Mouse (Mus musculus) embryonic facial prominence, embryonic 12.5 days (tissue): ENCODE data around the gene Grb2. TPM values are rescaled to one million over a fixed set of nuclear protein-coding genes. Genes with fewer than 3 reads are reported as not detected.

ENCODE experiments used
- ATAC-seq: fragments of 200-750 bp; cut with Nextera tagmentation; 2 replicates; pipeline ENCODE4 v1.8.0; 2017; ENCODE audit not compliant: insufficient number of reproducible peaks, insufficient read depth, low FRiP score, low TSS enrichment
- H3K27ac ChIP-seq: fragments of 300-500 bp; sonication (generic); 2 replicates; pipeline ENCODE4 v1.5.1; 2016; ENCODE audit warnings: mild to moderate bottlenecking
- H3K27me3 ChIP-seq: fragments of 300-500 bp; sonication (generic); 2 replicates; pipeline ENCODE4 v1.6.1; 2016; ENCODE audit warnings: mild to moderate bottlenecking, moderate library complexity
- H3K36me3 ChIP-seq: fragments of 300-500 bp; sonication (generic); 2 replicates; pipeline ENCODE4 v1.6.1; 2016; ENCODE audit warnings: mild to moderate bottlenecking
- H3K4me1 ChIP-seq: fragments of 300-500 bp; sonication (generic); 2 replicates; pipeline ENCODE4 v1.6.1; 2016
- H3K4me2 ChIP-seq: fragments of 300-500 bp; sonication (generic); replicated peaks from 2 replicates; pipeline ENCODE4 v1.6.1; 2016; ENCODE audit warnings: mild to moderate bottlenecking, moderate library complexity
- H3K4me3 ChIP-seq: fragments of 300-500 bp; sonication (generic); 2 replicates; pipeline ENCODE4 v1.5.1; 2016; ENCODE audit warnings: mild to moderate bottlenecking
- H3K9ac ChIP-seq: fragments of 300-500 bp; sonication (generic); 2 replicates; pipeline ENCODE4 v1.6.1; 2016; ENCODE audit warnings: mild to moderate bottlenecking, moderate library complexity
- H3K9me3 ChIP-seq: fragments of 300-500 bp; sonication (generic); 2 replicates; pipeline ENCODE4 v1.6.1; 2016; ENCODE audit warnings: mild to moderate bottlenecking, moderate library complexity
- WGBS: fragments of 180-500 bp; shearing (Covaris S2); methylation state at CpG from one replicate; pipeline ENCODE4 v1.1.7; 2016; 5-methylcytosine and 5-hydroxymethylcytosine counted together
- polyA plus RNA-seq: library from polyadenylated mRNA; unstranded; fragments of >200 nt; fragmentation: Nextera tagmentation; extraction: Ambion mirVana; gene quantifications from 2 replicates; pipeline ENCODE4 v1.2.1, GENCODE M21; 2016

Gene Grb2
- polyA plus RNA-seq, 1 experiment from 2014 or later = 115 TPM

DNA sequence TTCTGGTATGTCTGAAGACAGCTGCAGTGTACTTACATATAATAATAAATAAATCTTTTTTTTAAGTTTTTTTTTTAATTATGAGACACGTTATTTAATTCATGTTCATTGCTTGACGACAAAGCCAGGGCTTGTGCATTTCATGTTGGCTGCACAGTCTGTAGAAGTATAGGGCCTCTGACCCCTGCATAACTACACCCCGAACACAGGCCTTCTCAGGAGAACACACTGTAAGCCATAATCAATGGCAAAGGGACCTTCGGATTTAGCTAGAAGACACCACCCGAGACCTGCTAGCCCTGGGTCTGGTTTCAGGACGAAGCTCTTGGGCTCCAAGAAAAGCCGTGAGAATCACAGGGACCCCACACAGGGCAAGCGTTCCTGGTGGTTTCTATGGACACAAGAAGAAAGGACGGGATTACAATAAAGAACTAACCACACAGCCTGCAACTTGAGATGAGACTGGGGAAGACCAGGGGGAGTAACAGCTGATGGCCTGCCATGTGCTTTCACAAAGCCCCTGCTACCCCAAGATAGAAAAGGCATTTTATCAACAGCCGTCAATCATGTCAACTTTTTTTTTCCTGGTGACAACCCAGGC, 29.3 kb upstream of the Grb2 start:
- WGBS = 63% methylated on average over 10 of the region's 10 CpGs
- Histone ChIP-seq H3K27ac (no peak overlapping the region), H3K36me3 (no peaks in the 10 kb centered on the region), H3K9ac (no peak overlapping the region), H3K9me3 (no peaks in the 10 kb centered on the region), H3K27me3 (no peaks in the 10 kb centered on the region), H3K4me2 (no peak overlapping the region), H3K4me1 (no peaks in the 10 kb centered on the region; the same call in 1 of the 2 replicates), H3K4me3 (no peak overlapping the region)
- no peak for ATAC-seq

DNA sequence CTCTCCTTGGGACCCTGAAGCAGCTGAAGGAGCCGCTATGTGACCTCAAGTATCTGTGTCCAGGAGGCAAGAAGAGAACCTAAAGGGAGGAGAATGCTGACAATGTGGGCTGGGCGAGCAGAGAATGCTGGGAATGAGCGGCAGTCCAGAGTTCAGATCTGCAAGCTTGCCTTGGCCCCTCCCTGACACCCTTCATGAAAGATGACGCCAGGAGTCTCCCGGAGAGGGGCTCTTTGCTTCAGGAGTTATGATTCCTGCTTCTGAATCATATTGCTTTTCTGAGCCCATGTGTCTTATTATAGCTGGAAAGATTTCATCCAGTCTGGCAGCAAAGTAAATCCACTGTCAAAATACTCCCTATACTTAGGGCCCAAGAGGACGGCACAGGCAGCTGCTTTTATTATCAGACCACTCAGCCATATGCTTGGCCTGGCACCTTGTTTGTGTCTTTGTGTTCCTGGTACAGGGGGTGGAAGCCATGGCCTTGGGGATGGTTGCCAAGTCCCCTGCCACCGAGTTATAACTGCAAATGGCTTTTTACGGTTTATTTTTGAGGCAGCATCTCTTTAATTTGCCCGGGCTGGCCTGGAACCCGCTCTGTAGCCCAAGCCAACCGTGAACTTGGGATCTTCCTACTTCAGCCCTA, 25.8 kb upstream of the Grb2 start:
- no peaks in the 10 kb centered on the region; the same call in 1 of the 2 replicates for H3K4me1 ChIP-seq
- WGBS = 56% methylated on average over 11 of the region's 11 CpGs
- no peak overlapping the region for H3K4me3 ChIP-seq
- no peak overlapping the region; the same call in 1 of the 2 replicates for H3K27ac ChIP-seq
- H3K27me3 ChIP-seq = no peaks in the 10 kb centered on the region
- no peak overlapping the region for H3K9ac ChIP-seq
- no peaks in the 10 kb centered on the region for H3K9me3 ChIP-seq
- ATAC-seq = no peak
- no peaks in the 10 kb centered on the region for H3K36me3 ChIP-seq
- H3K4me2 ChIP-seq = no peak overlapping the region

DNA sequence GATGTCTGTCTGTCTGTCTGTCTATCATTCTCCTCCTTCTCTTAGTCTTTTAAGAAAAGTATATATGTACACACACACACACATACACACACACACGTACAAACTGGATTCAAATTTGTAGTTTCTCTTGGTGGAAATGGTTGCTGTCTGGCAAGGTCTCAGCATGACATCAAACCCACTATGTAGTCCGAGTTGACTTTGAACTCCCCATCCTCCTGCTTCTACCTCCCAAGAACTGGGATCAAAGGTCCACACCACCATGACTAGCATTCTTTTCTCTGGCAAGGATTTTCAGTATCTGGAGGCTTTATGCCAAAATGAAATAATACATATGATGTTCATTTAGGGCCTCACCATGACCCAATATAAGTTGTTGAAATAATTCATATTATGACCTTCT, 14.8 kb upstream of the Grb2 start:
- Histone ChIP-seq H3K9me3 (no peaks in the 10 kb centered on the region), H3K4me1 (peaks cover 3% of the 10 kb centered on the region; the same call in 1 of the 2 replicates), H3K27me3 (no peaks in the 10 kb centered on the region), H3K9ac (no peak overlapping the region), H3K27ac (no peak overlapping the region), H3K4me2 (no peak overlapping the region), H3K4me3 (no peak overlapping the region), H3K36me3 (no peaks in the 10 kb centered on the region)
- WGBS = 76% methylated on average over 2 of the region's 2 CpGs
- no peak for ATAC-seq

DNA sequence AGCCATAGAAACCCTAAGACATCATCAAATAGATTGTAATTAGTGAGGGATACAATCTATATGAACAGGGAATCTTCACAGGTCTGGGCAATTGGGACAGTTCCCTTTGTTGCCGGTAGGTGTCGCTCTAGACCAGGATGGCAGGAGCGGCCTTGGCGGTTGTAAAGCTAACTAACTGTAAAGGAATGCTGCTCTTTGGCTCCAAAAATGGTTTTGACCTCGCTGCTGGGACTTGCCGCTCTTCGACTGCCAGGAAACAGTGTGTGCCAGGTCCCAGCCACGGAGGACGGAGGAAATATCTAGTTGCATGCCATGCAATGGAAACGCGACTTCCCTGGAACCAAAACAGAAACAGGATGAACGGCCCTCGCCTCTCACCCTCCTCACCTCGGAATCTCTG, 14.2 kb upstream of the Grb2 start:
- peak overlapping the region; percentile 14; the same call in 1 of the 2 replicates for H3K4me3 ChIP-seq
- H3K27me3 ChIP-seq = no peaks in the 10 kb centered on the region
- peak overlapping the region; percentile 37 for H3K4me2 ChIP-seq
- H3K9ac ChIP-seq = no peak overlapping the region
- 15% methylated on average over 14 of the region's 14 CpGs for WGBS
- peaks cover 3% of the 10 kb centered on the region; the same call in 1 of the 2 replicates for H3K4me1 ChIP-seq
- no peaks in the 10 kb centered on the region for H3K36me3 ChIP-seq
- 0 out of 2 replicates have a peak, but pooled peaks have one; percentile 15 for ATAC-seq
- H3K27ac ChIP-seq = no peak overlapping the region
- H3K9me3 ChIP-seq = no peaks in the 10 kb centered on the region

DNA sequence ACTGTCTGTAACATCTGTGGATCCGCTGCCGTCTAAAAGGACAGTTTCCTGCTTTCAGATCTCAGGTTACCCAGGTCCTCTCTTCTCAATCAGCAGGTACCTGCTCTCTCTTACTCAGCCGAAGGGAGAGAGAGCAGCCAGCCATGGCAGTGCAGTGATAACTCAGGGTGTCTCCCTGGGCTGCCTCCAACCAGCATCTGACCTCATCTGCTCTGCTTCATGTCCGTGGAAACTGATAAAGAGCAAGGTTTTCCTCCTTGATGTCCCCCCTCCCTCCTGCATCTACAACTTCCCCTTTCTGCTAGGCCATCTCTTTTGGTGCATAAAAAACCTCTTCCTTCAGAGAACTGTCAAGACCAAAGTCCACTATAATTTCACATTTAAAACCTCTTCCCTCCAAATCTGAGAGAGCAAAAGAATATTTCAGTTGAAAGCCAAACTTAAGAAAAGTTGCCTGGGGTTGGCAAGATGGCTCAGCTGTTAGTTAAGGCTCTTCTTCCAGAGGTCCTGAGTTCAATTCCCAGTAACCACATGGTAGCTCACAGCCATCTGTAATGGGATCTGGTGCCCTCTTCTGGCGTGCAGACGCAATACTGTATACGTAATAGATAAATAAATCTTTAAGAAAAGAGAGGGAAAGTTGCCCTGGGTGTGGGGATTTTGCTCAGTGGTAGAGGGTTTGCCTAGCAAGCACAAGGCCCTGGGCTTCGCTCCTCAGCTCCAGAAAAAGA, 9.4 kb upstream of the Grb2 start:
- Histone ChIP-seq H3K4me3 (no peak overlapping the region), H3K4me1 (peaks cover 2% of the 10 kb centered on the region; the same call in 1 of the 2 replicates), H3K9ac (no peak overlapping the region), H3K4me2 (no peak overlapping the region), H3K27me3 (no peaks in the 10 kb centered on the region), H3K27ac (no peak overlapping the region), H3K36me3 (no peaks in the 10 kb centered on the region), H3K9me3 (no peaks in the 10 kb centered on the region)
- ATAC-seq = no peak
- WGBS = 44% methylated on average over 8 of the region's 8 CpGs

DNA sequence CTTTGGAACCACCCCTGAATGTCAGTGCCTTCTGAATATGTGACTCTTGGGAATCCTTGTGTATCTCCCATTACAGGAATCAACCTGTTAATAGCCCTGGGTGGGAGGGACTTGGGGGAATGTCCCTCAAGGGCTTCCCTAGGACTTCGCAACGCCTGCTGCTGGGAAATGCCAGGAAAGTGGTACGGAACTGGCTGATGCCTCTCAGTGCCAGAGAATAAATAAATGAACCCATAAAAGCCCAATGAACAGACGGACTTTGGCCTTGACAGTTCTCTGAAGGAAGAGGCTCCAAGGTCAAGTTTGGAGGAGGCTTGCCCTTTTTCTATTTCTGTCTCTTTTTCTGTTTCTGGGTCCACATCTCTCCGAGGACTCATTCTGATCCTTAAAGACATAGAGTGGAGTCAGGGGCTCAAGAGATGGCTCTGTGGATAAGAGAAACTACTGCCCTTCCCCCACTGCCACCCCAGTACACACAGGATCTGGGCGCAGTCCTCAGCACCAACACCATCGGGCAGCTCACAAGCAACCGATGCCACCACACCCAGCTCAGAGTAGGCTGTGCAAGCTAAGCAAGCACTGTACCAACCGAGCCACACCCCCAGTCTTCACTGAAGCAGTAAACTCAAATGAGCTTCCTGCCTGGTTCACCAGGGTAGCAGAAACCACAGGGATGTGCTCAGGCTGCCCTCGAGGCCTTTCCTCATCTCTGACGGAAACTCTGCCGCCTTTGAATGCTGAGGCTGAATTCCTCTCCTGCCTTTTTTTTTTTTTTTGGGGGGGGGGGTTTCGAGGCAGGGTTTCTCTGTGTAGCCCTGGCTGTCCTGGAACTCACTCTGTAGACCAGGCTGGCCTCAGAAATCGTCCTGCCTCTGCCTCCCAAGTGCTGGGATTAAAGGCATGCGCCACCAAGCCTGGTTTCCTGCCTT, 8.3 kb upstream of the Grb2 start:
- no peaks in the 10 kb centered on the region for H3K9me3 ChIP-seq
- no peaks in the 10 kb centered on the region for H3K27me3 ChIP-seq
- no peak overlapping the region for H3K27ac ChIP-seq
- no peak overlapping the region for H3K4me2 ChIP-seq
- 69% methylated on average over 15 of the region's 15 CpGs for WGBS
- no peaks in the 10 kb centered on the region for H3K4me1 ChIP-seq
- no peak overlapping the region for H3K4me3 ChIP-seq
- no peaks in the 10 kb centered on the region for H3K36me3 ChIP-seq
- no peak overlapping the region for H3K9ac ChIP-seq
- ATAC-seq = no peak

DNA sequence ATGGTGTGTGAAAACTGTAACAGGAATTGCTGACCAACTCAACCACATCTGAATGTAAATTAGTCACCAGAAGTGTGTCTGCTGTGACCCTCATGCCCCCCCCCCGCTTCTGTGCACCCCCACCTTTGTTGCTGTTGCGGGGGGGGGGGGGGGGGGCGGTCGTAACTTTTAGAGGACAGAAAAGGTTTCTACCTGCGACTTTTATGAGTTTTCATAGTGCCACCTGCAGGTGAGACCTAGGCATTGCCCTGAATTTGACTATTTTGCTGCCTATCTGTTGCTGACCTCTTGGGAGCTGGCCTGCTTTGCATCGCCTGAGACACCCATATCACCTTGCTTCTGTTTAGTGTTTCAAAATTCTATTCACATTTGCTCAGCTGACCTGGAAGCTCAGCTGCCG, 6.1 kb upstream of the Grb2 start:
- no peaks in the 10 kb centered on the region for H3K27me3 ChIP-seq
- no peaks in the 10 kb centered on the region for H3K36me3 ChIP-seq
- WGBS = 7% methylated on average over 6 of the region's 7 CpGs
- ATAC-seq = no peak
- H3K4me3 ChIP-seq = no peak overlapping the region
- no peak overlapping the region for H3K27ac ChIP-seq
- H3K4me1 ChIP-seq = peaks cover 3% of the 10 kb centered on the region; the same call in 1 of the 2 replicates
- no peak overlapping the region for H3K4me2 ChIP-seq
- H3K9ac ChIP-seq = no peak overlapping the region
- H3K9me3 ChIP-seq = no peaks in the 10 kb centered on the region

DNA sequence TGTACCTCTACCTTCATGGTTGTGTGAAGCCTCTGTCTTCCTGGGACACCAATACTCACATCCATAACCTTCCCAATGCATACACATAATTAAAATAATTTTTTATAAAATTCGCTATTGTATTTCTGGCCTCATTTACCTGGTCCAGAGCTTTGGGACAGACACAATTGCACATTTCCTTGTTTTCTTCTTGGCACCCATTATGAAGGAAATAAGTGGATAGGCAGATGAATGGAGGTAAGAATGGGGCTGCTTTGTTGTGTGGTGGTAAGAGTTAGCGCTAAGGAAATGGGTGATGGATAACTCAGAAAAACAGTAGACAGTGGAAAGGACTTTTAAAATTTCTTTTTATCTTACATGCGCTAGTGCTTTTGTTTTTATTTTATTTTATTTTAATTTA, 5.0 kb upstream of the Grb2 start:
- Histone ChIP-seq H3K9me3 (no peaks in the 10 kb centered on the region), H3K4me1 (peaks cover 7% of the 10 kb centered on the region; the same call in 1 of the 2 replicates), H3K27me3 (no peaks in the 10 kb centered on the region), H3K36me3 (no peaks in the 10 kb centered on the region), H3K4me2 (no peak overlapping the region), H3K27ac (no peak overlapping the region), H3K4me3 (no peak overlapping the region), H3K9ac (no peak overlapping the region)
- ATAC-seq = no peak
- 93% methylated on average over 3 of the region's 3 CpGs for WGBS

DNA sequence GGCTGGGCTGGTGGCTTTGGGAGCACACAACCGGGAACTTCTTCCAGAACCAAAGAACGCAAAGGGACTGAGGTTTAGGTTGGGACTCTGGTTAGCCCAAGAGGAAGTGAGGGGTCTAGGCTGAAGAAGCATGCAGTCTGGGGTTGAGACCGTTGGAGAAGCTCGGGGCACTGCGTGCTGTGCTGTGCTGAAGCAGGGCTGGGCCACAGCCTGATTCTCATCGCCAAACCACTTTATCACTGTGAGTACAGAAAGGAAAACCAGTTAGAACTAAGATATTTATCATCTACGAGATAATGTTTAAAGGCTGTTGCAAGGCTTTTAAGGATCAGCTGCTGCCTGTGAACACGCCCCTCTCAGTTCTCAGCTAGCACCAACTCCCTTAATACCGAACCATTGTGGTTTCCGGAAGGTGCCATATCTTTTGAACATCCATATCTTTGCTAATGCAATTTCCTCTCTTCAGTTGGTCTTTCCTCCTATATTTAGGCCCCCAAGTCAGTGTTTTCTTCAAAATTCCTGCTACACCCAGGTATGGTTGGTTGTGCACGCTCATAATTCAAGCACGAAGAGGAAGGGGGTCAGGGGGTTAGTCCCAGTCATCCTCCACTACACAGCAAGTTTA, 4.4 kb upstream of the Grb2 start:
- 80% methylated on average over 12 of the region's 12 CpGs for WGBS
- ATAC-seq = no peak

DNA sequence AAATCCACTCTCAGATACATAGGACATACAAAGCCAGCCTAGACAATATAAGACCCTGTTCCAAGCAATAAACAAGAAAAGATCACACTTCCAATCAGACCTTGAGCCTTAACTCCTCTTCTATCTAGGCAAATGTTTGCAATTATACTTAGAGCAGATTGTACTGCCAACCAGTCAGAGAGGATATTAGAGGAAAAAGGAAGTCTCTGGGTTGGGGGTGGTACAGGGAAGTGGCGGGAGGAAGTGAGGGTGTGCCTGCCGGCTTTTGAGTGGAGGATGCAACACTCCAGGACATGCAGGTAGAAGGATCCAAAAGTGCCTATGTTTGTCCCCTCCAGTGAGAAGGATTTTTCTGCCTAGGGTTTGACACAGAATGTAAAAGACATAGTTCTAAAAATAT, 3.9 kb upstream of the Grb2 start:
- no peak for ATAC-seq
- WGBS = 60% methylated on average over 2 of the region's 2 CpGs
- Histone ChIP-seq H3K4me2 (no peak overlapping the region), H3K4me1 (peaks cover 8% of the 10 kb centered on the region; the same call in 1 of the 2 replicates), H3K9ac (no peak overlapping the region), H3K9me3 (no peaks in the 10 kb centered on the region), H3K27ac (no peak overlapping the region), H3K27me3 (no peaks in the 10 kb centered on the region), H3K36me3 (no peaks in the 10 kb centered on the region), H3K4me3 (no peak overlapping the region)

More for the DNA sequence above, 4.4 kb upstream of the Grb2 start:
- H3K27ac ChIP-seq = no peak overlapping the region
- H3K4me1 ChIP-seq = peaks cover 7% of the 10 kb centered on the region; the same call in 1 of the 2 replicates
- no peak overlapping the region for H3K4me2 ChIP-seq
- H3K36me3 ChIP-seq = no peaks in the 10 kb centered on the region
- no peak overlapping the region for H3K4me3 ChIP-seq
- no peak overlapping the region for H3K9ac ChIP-seq
- no peaks in the 10 kb centered on the region for H3K9me3 ChIP-seq
- H3K27me3 ChIP-seq = no peaks in the 10 kb centered on the region

DNA sequence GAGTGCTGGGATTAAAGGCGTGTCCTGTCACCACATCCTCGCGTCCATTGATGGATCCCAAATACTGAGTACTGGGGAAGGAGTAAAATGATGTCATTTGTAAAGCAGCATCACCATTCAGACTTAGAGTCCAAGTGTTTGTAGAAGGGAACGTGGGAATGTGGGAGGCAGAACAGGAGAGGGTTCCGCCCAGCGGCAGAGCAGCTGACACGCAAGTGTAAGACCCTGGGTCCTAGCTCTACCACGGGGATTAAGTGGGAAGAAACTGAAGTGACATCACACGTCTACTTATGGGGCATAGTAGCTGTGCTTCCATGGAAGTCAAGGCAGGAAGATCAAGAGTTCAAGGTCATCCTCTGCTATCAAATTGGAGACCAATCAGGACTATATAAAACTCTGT, 2.7 kb upstream of the Grb2 start:
- 83% methylated on average over 9 of the region's 9 CpGs for WGBS
- ATAC-seq = no peak

More for the DNA sequence above, 2.7 kb upstream of the Grb2 start:
- no peak overlapping the region for H3K27ac ChIP-seq
- peaks cover 18% of the 10 kb centered on the region for H3K4me1 ChIP-seq
- no peaks in the 10 kb centered on the region for H3K27me3 ChIP-seq
- H3K36me3 ChIP-seq = no peaks in the 10 kb centered on the region
- H3K9me3 ChIP-seq = no peaks in the 10 kb centered on the region
- H3K9ac ChIP-seq = no peak overlapping the region
- no peak overlapping the region for H3K4me2 ChIP-seq
- H3K4me3 ChIP-seq = no peak overlapping the region
